In the genomic region with DNA sequence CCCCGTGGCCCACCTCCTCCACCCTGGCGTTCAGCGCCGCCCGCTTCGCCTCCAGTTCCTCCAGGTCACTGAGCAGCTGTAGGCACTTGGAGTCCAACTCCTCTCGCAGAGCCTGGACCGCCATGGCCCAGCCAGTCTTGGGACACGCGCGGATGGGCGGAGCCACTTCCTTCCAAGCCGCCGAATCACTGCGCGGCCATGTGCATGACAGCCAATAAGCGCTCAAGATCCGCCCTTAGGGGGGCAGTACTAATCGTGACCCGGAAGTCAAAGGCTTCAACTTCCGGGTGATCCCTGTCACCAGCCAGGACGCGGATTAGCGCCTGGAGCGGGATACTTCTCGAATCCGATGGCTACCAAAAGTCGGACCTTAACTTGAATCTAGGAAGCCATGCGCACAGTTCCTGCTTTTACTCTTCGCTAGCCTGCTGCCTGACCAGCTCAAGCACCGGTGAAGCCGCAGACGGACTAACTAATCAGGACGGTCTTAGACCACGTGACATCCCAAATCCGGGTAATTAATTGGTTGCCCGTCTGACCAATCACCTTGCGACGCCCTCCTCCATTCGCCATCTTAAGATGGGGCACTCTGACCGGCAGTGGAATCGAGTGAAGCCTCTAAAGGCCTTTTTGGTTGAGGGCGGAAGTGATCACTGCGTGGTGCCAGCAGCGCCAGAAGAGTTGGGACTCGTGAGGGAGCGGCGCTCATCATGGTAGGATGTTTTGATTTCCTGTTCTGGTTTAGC, we compare ENCODE assay signal across 8 mouse cellular contexts. TPM values are rescaled to one million over a fixed set of nuclear protein-coding genes. Genes with fewer than 3 reads are reported as not detected.
A peak's percentile ranks its signal among the peaks of the same experiment; 100 is the strongest.
DNase-seq lines count a peak whose midpoint lies in the region; ATAC-seq and TF ChIP-seq lines count a peak whose summit lies in the region.

Gene Ccdc115, minus strand, starts transcription at position 458 of the 746 bp plus-strand sequence.
Gene Imp4, plus strand, starts transcription at position 637 of the 746 bp plus-strand sequence.

- CTCF ChIA-PET in Patski (lab: Charles Lee) = no interaction called here

- in situ Hi-C loops in Patski (cut with MboI; ENCODE audit: low pct_unique_long_range_greater_than_20kb) = loop anchor here (25.0 kb wide), 1 partner anchor 427 kb away; no protein-coding TSS in a partner anchor

- peaks cover 29% of the 10 kb centered on the region for H3K36me3 ChIP-seq in hindbrain, embryonic 13.5 days

- H3K4me1 ChIP-seq in hindbrain, embryonic 13.5 days (replicated peaks) = peaks cover 21% of the 10 kb centered on the region

- TF ChIP-seq CTCF in Patski (IDR thresholded peaks at IDR 0.05) = no peak

- WGBS in hindbrain, embryonic 13.5 days = under 1% methylated on average over 48 of the region's 48 CpGs

- peak; percentile 96 for DNase-seq in Patski (ENCODE audit: low read depth, low spot score)
- peak; percentile 96 for DNase-seq in cerebellum, postnatal 14 days
- peak; percentile 94 to 96 for DNase-seq in frontal cortex, postnatal 14 days (ENCODE audit: low spot score in 2 of 2)
- DNase-seq in layer of hippocampus, postnatal 25 days (ENCODE audit: extremely low spot score in 1 of 2, low spot score in 1 of 2) = peak; percentile 83 to 86
- DNase-seq in lung, postnatal 25 days (ENCODE audit: low spot score) = peak; percentile 98
- DNase-seq in retina, embryonic 14.5 days (ENCODE audit: low spot score) = peak; percentile 100
- DNase-seq in thymus, postnatal 4 days = peak; percentile 94

- H3K4me2 ChIP-seq in hindbrain, embryonic 13.5 days = peak within 1 kb of the TSS; percentile 77

- peak within 1 kb of the TSS; percentile 73 for H3K9ac ChIP-seq in hindbrain, embryonic 13.5 days

- H3K9me3 ChIP-seq in hindbrain, embryonic 13.5 days = no peaks in the 10 kb centered on the region

- peak within 1 kb of the TSS; percentile 74 for H3K27ac ChIP-seq in hindbrain, embryonic 13.5 days

- ATAC-seq in Patski = peak; percentile 90
- ATAC-seq in hindbrain, embryonic 13.5 days (ENCODE audit: low FRiP score) = peak; percentile 97

- peak within 1 kb of the TSS; percentile 67 for H3K4me3 ChIP-seq in hindbrain, embryonic 13.5 days

- H3K27me3 ChIP-seq in Patski = no peaks in the 10 kb centered on the region
- no peaks in the 10 kb centered on the region for H3K27me3 ChIP-seq in hindbrain, embryonic 13.5 days

- POLR2A ChIA-PET in Patski (lab: Charles Lee) = no interaction called here

RNA-seq across cellular contexts. Expression of gene Ccdc115, which starts in this region (rescaled TPM):
- polyA plus RNA-seq in Patski (2021) = 14.6 TPM
- 68.9 and 69.4 TPM in 2 replicates for polyA plus RNA-seq in hindbrain, embryonic 13.5 days (2015; fragmentation: Nextera tagmentation; extraction: Ambion mirVana)
- total RNA-seq in layer of hippocampus, postnatal 25 days (2021) = 10 to 100 TPM; 17.6 to 18.4 TPM

RNA-seq across cellular contexts. Expression of gene Imp4, which starts in this region (rescaled TPM):
- polyA plus RNA-seq in Patski (2021) = 77.3 TPM
- polyA plus RNA-seq in hindbrain, embryonic 13.5 days (2015; fragmentation: Nextera tagmentation; extraction: Ambion mirVana) = 59.8 and 61.5 TPM in 2 replicates
- total RNA-seq in layer of hippocampus, postnatal 25 days (2021) = 10 to 100 TPM; 31.4 to 35.8 TPM

Comparison
In these comparisons a context has a peak if more than half of its experiments do, and no peak if none do; other contexts are left out.
1. Peak in every context shown above with its lines: DNase-seq, ATAC-seq, H3K4me3 ChIP-seq and H3K27ac ChIP-seq.